Mouse (Mus musculus): ENCODE results near the gene Ptrhd1. TPM values are rescaled to one million over a fixed set of nuclear protein-coding genes. Genes with fewer than 3 reads are reported as not detected.

Gene Ptrhd1
- polyA plus RNA-seq (2015; fragmentation: Nextera tagmentation; extraction: Ambion mirVana) = 5.1 TPM in 2 replicates

GRCm38 (mm10) chr12:4233572-4234508, at the start of gene Ptrhd1, which contains the start of gene Cenpo:
TSS of gene Ptrhd1 (plus strand) at chr12:4234027.
TSS of gene Cenpo (minus strand) at chr12:4234294.
- Histone ChIP-seq H3K9ac (ENCODE audit: low read length) (peak within 1 kb of the TSS; percentile 74), H3K4me3 (ENCODE audit: low read depth, low read length) (peak within 1 kb of the TSS; percentile 73), H3K9me3 (ENCODE audit: control insufficient read depth, low read length) (no peaks in the 10 kb centered on the region), H3K4me2 (replicated peaks; ENCODE audit: low read depth) (peak within 1 kb of the TSS; percentile 71), H3K4me1 (replicated peaks; ENCODE audit: control insufficient read depth, insufficient read depth) (no peaks in the 10 kb centered on the region), H3K27me3 (ENCODE audit: control insufficient read depth, insufficient read depth, low read length) (no peaks in the 10 kb centered on the region), H3K36me3 (ENCODE audit: control insufficient read depth, insufficient read depth, low read length) (peaks cover 2% of the 10 kb centered on the region; the same call in 1 of the 2 replicates), H3K27ac (replicated peaks) (peak within 1 kb of the TSS; percentile 92)
- DNase-seq (ENCODE audit: low spot score) (peak; percentile 95), ATAC-seq (ENCODE audit: low FRiP score, low TSS enrichment) (peak; percentile 99)
- TF ChIP-seq CTCF (IDR thresholded peaks at IDR 0.05; ENCODE audit: low read depth) (peak; percentile 7; the same call in 1 of the 2 replicates), EP300 (optimal IDR thresholded peaks at IDR 0.05) (no peak)
- under 1% methylated on average over 50 of the region's 50 CpGs for WGBS

GRCm38 (mm10) chr12:4184648-4185047, 49.2 kb upstream of the Ptrhd1 start:
- DNase-seq (ENCODE audit: low spot score) = no peak
- 45% methylated on average over 2 of the region's 2 CpGs for WGBS
- Histone ChIP-seq H3K4me2 (replicated peaks; ENCODE audit: low read depth) (no peak overlapping the region), H3K27me3 (ENCODE audit: control insufficient read depth, insufficient read depth, low read length) (no peaks in the 10 kb centered on the region), H3K9me3 (ENCODE audit: control insufficient read depth, low read length) (no peaks in the 10 kb centered on the region), H3K36me3 (ENCODE audit: control insufficient read depth, insufficient read depth, low read length) (no peaks in the 10 kb centered on the region), H3K4me3 (ENCODE audit: low read depth, low read length) (no peak overlapping the region), H3K9ac (ENCODE audit: low read length) (no peak overlapping the region), H3K27ac (replicated peaks) (no peak overlapping the region), H3K4me1 (replicated peaks; ENCODE audit: control insufficient read depth, insufficient read depth) (peaks cover 4% of the 10 kb centered on the region; the same call in 1 of the 2 replicates)
- ATAC-seq (ENCODE audit: low FRiP score, low TSS enrichment) = no peak
- TF ChIP-seq EP300 (optimal IDR thresholded peaks at IDR 0.05) = no peak
- TF ChIP-seq CTCF (IDR thresholded peaks at IDR 0.05; ENCODE audit: low read depth) = no peak

- ATAC-seq (ENCODE audit: low FRiP score, low TSS enrichment) (peak; percentile 92), DNase-seq (ENCODE audit: low spot score) (peak; percentile 71)
- H3K4me3 ChIP-seq (ENCODE audit: low read depth, low read length) = no peak overlapping the region
- H3K9me3 ChIP-seq (ENCODE audit: control insufficient read depth, low read length) = no peaks in the 10 kb centered on the region
- H3K36me3 ChIP-seq (ENCODE audit: control insufficient read depth, insufficient read depth, low read length) = no peaks in the 10 kb centered on the region
- TF ChIP-seq EP300 (optimal IDR thresholded peaks at IDR 0.05) (no peak), CTCF (IDR thresholded peaks at IDR 0.05; ENCODE audit: low read depth) (no peak)
- WGBS = 26% methylated on average over 14 of the region's 14 CpGs
- no peak overlapping the region; the same call in 1 of the 2 replicates for H3K9ac ChIP-seq (ENCODE audit: low read length)
- H3K4me1 ChIP-seq (replicated peaks; ENCODE audit: control insufficient read depth, insufficient read depth) = peaks cover 4% of the 10 kb centered on the region; the same call in 1 of the 2 replicates
- no peak overlapping the region for H3K4me2 ChIP-seq (replicated peaks; ENCODE audit: low read depth)
- H3K27ac ChIP-seq (replicated peaks) = peak overlapping the region; percentile 49; the same call in 1 of the 2 replicates
- H3K27me3 ChIP-seq (ENCODE audit: control insufficient read depth, insufficient read depth, low read length) = no peaks in the 10 kb centered on the region
Observed at GRCm38 (mm10) chr12:4188171-4189059, 45.4 kb upstream of the Ptrhd1 start.

- Histone ChIP-seq H3K4me1 (replicated peaks; ENCODE audit: control insufficient read depth, insufficient read depth) (peaks cover 4% of the 10 kb centered on the region; the same call in 1 of the 2 replicates), H3K27me3 (ENCODE audit: control insufficient read depth, insufficient read depth, low read length) (no peaks in the 10 kb centered on the region), H3K4me3 (ENCODE audit: low read depth, low read length) (no peak overlapping the region), H3K9ac (ENCODE audit: low read length) (no peak overlapping the region), H3K36me3 (ENCODE audit: control insufficient read depth, insufficient read depth, low read length) (no peaks in the 10 kb centered on the region), H3K4me2 (replicated peaks; ENCODE audit: low read depth) (no peak overlapping the region), H3K27ac (replicated peaks) (no peak overlapping the region), H3K9me3 (ENCODE audit: control insufficient read depth, low read length) (no peaks in the 10 kb centered on the region)
- WGBS = 52% methylated on average over 5 of the region's 5 CpGs
- no peak for TF ChIP-seq EP300 (optimal IDR thresholded peaks at IDR 0.05)
- peak; percentile 66 for TF ChIP-seq CTCF (IDR thresholded peaks at IDR 0.05; ENCODE audit: low read depth)
- DNase-seq (ENCODE audit: low spot score) = peak; percentile 38
- ATAC-seq (ENCODE audit: low FRiP score, low TSS enrichment) = 0 out of 2 replicates have a peak, but pooled peaks have one; percentile 28
Observed at GRCm38 (mm10) chr12:4189060-4189447, 44.8 kb upstream of the Ptrhd1 start.

GRCm38 (mm10) chr12:4192514-4192913, 41.3 kb upstream of the Ptrhd1 start:
- H3K27ac ChIP-seq (replicated peaks) = no peak overlapping the region
- H3K4me3 ChIP-seq (ENCODE audit: low read depth, low read length) = no peak overlapping the region
- TF ChIP-seq CTCF (IDR thresholded peaks at IDR 0.05; ENCODE audit: low read depth) (peak; percentile 18; the same call in 1 of the 2 replicates), EP300 (optimal IDR thresholded peaks at IDR 0.05) (no peak)
- H3K36me3 ChIP-seq (ENCODE audit: control insufficient read depth, insufficient read depth, low read length) = 0 out of 2 replicates have a peak, but pooled peaks cover 3% of the 10 kb centered on the region
- DNase-seq (ENCODE audit: low spot score) (no peak), ATAC-seq (ENCODE audit: low FRiP score, low TSS enrichment) (no peak)
- no peak overlapping the region for H3K4me2 ChIP-seq (replicated peaks; ENCODE audit: low read depth)
- 54% methylated on average over 6 of the region's 6 CpGs for WGBS
- peaks cover 4% of the 10 kb centered on the region; the same call in 1 of the 2 replicates for H3K4me1 ChIP-seq (replicated peaks; ENCODE audit: control insufficient read depth, insufficient read depth)
- no peaks in the 10 kb centered on the region for H3K9me3 ChIP-seq (ENCODE audit: control insufficient read depth, low read length)
- H3K9ac ChIP-seq (ENCODE audit: low read length) = no peak overlapping the region
- H3K27me3 ChIP-seq (ENCODE audit: control insufficient read depth, insufficient read depth, low read length) = no peaks in the 10 kb centered on the region
